9 mouse cellular contexts compared by ENCODE assay signal in the genomic region with DNA sequence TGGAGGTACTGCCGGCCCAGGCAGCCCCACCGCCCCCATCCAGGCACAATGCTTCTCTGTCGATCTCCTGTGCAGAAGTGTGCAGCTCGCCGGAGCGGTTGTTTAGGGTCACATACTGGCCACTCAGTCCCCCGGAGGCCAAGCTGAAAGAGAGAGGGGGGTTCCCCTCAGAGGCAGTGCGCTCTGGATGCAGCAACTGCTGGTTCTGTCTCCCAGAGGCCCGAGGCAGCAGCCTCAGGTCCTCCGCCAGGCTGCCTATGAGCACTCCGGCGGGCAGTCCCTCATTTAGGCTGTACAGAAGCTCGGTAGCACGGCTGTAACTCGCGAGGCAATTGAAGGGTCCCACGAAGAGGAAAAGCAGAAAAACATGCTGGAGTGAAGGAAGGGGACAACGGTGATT. TPM values are rescaled to one million over a fixed set of nuclear protein-coding genes. Genes with fewer than 3 reads are reported as not detected.
A peak's percentile ranks its signal among the peaks of the same experiment; 100 is the strongest.
DNase-seq lines count a peak whose midpoint lies in the region; ATAC-seq and TF ChIP-seq lines count a peak whose summit lies in the region.
"Had no signal": no experiment of that assay in that cellular context is flagged by ENCODE, and none has a peak within 500 bp of the region (broad histone marks: within the 10 kb centered on the region; RNA-seq: fewer than 3 reads in every experiment).

No protein-coding gene starts in this region.

- H3K9ac ChIP-seq in limb, embryonic 11.5 days (ENCODE audit: low read length): peak overlapping the region; percentile 32
- peak overlapping the region; percentile 45; the same call in 1 of the 2 replicates for H3K9ac ChIP-seq in neural tube, embryonic 15.5 days (replicated peaks)

- no peak overlapping the region for H3K27ac ChIP-seq in gastrocnemius, adult 2 months
- no peak overlapping the region for H3K27ac ChIP-seq in limb, embryonic 11.5 days (replicated peaks; ENCODE audit: low read depth, low read length)
- H3K27ac ChIP-seq in neural tube, embryonic 15.5 days (replicated peaks): no peak overlapping the region

- H3K9me3 ChIP-seq in limb, embryonic 11.5 days (ENCODE audit: control insufficient read depth, low read length): no peaks in the 10 kb centered on the region
- H3K9me3 ChIP-seq in neural tube, embryonic 15.5 days (replicated peaks): no peaks in the 10 kb centered on the region

- peak overlapping the region; percentile 62 for H3K4me3 ChIP-seq in gastrocnemius, adult 2 months
- H3K4me3 ChIP-seq in limb, embryonic 11.5 days (ENCODE audit: low read depth, low read length): peak overlapping the region; percentile 41
- peak overlapping the region; percentile 51 for H3K4me3 ChIP-seq in neural tube, embryonic 15.5 days (replicated peaks)

- TF ChIP-seq CTCF in gastrocnemius, adult 2 months (IDR thresholded peaks at IDR 0.05): no peak

- peak; percentile 63 for ATAC-seq in limb, embryonic 11.5 days (ENCODE audit: insufficient number of reproducible peaks, low FRiP score, low TSS enrichment, low read depth)
- peak; percentile 63; the same call in 1 of the 2 replicates for ATAC-seq in neural tube, embryonic 15.5 days (ENCODE audit: low FRiP score)

- 3% methylated on average over 18 of the region's 18 CpGs for WGBS in limb, embryonic 11.5 days
- 2% methylated on average over 18 of the region's 18 CpGs for whole genome bisulfite sequencing in neural tube, embryonic 15.5 days

- intact Hi-C loops in gastrocnemius, adult 2 months (cut with DNase I): no loop called here
- intact Hi-C loops in gastrocnemius, postnatal 14 days (cut with DNase I; ENCODE audit: low total_unique reads): loop anchor here (5.0 kb wide), 1 partner anchor 1007 kb away; no protein-coding TSS in a partner anchor

- peak; percentile 15 for DNase-seq in gastrocnemius, adult 2 months
- DNase-seq in gastrocnemius, postnatal 14 days: no peak
- DNase-seq in right cerebral cortex, postnatal 10 days (ENCODE audit: low spot score in 2 of 2): peak; percentile 30
- DNase-seq in right cerebral cortex, postnatal 36 days (ENCODE audit: low spot score in 2 of 2): no peak
- peak; percentile 60 for DNase-seq in limb, embryonic 11.5 days (ENCODE audit: low spot score)
- DNase-seq in thymus, postnatal 10 days (ENCODE audit: low spot score in 2 of 2): no peak
- no peak for DNase-seq in thymus, postnatal 36 days

- peaks cover 4% of the 10 kb centered on the region; the same call in 1 of the 2 replicates for H3K27me3 ChIP-seq in limb, embryonic 11.5 days (ENCODE audit: control insufficient read depth, insufficient read depth, low read length)
- 0 out of 2 replicates have a peak, but pooled peaks cover 6% of the 10 kb centered on the region for H3K27me3 ChIP-seq in neural tube, embryonic 15.5 days (replicated peaks)

- H3K36me3 ChIP-seq in limb, embryonic 11.5 days (ENCODE audit: control insufficient read depth, insufficient read depth, low read length): no peaks in the 10 kb centered on the region
- no peaks in the 10 kb centered on the region for H3K36me3 ChIP-seq in neural tube, embryonic 15.5 days

- H3K4me1 ChIP-seq in limb, embryonic 11.5 days (ENCODE audit: control insufficient read depth, insufficient read depth, low read length): 0 out of 2 replicates have a peak, but pooled peaks cover 3% of the 10 kb centered on the region
- peaks cover 17% of the 10 kb centered on the region for H3K4me1 ChIP-seq in neural tube, embryonic 15.5 days

- peak overlapping the region; percentile 82 for H3K4me2 ChIP-seq in limb, embryonic 11.5 days (ENCODE audit: low read depth, severe bottlenecking)
- peak overlapping the region; percentile 89 for H3K4me2 ChIP-seq in neural tube, embryonic 15.5 days

RNA-seq across cellular contexts. Expression of a gene that starts 1.8 kb away (rescaled TPM):
- under 1 TPM; 0.33 to 0.78 TPM for total RNA-seq in gastrocnemius, adult 2 months (2021)
- 1 to 10 TPM; 1.5 to 2.4 TPM for total RNA-seq in gastrocnemius, postnatal 14 days (2021)
- 0.69 and 0.84 TPM in 2 replicates for polyA plus RNA-seq in limb, embryonic 11.5 days (2014; fragmentation: Nextera tagmentation; extraction: Ambion mirVana)
- 4.9 and 5.4 TPM in 2 replicates for polyA plus RNA-seq in neural tube, embryonic 15.5 days (2015; fragmentation: Nextera tagmentation; extraction: Ambion mirVana)
- total RNA-seq: common myeloid progenitor, adult 5-6 weeks had no signal

Comparison
In these comparisons a context has a peak if more than half of its experiments do, and no peak if none do; other contexts are left out.
1. DNase-seq: peak in gastrocnemius, adult 2 months (single experiment), right cerebral cortex, postnatal 10 days (2 of 2) and limb, embryonic 11.5 days (single experiment); none in gastrocnemius, postnatal 14 days (single experiment), right cerebral cortex, postnatal 36 days (0 of 2), thymus, postnatal 10 days (0 of 2) and thymus, postnatal 36 days (0 of 2).
2. Peak in every context shown above with its lines, with median percentiles within 50 percentile points of each other: H3K4me3 ChIP-seq.